Mouse (Mus musculus) right cerebral cortex, postnatal 25 days (tissue): ENCODE data around the gene Slc8a3.
A peak's percentile ranks its signal among the peaks of the same experiment; 100 is the strongest.
"Not testable (repeated sequence)": the region's sequence is repeated elsewhere in the genome, so short reads cannot be mapped to it uniquely, and the experiment has no call there.

Source experiments
- DNase-seq: peaks from one replicate; pipeline ENCODE4 v3.0.0; 2022

Slc8a3 gene

DNA sequence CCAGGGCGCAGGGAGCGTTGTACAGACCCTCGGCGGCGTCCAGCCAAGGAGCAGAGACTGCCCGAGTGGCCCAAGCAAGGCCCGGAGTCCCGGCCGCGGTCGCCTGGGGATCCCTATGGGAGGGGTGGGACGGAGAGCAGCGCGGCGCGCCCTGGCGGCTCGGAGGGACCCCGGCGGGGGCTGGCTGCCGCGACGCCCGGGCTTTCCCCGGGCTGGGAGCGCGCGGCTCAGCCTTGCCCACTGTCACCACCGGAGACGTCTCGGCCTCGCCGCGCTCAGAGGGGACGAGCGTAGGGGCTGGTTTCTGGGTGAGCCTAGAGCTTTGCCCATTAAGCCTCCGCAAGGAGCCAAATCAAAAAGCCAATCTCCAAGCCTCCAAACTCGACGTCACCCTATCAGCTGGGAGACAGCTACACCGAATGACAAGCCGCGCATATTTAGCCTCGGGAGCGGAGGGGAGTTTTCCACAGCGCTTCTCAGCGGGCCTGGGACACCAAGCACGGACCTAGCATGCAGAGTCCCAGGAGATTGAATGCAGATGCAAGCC is at the start of gene Slc8a3:
Gene Slc8a3 (minus strand): TSS at position 306 of the 547 bp plus-strand sequence.
- DNase-seq: peak; percentile 65

DNA sequence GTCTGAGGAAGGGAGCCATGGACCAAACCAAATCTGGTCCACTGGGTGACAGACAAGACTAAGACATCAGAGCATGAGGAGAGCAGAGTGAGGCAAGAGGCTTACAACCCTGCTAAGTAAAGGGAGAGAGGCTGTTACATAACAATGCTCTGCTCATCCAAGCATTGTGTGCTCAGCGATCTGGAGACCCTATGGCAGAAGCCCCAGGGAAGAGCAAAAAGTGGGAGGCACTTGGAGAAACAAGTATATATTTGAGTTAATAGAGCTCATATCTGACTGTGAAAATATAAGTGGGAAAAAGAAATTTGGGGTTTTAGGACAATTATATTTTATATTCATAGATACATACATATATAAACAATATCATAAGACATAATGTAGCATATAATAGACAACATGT is 46.4 kb upstream of the Slc8a3 start, which contains the start of gene Gm4787:
Gene Gm4787 (minus strand): TSS at position 101 of the 400 bp plus-strand sequence.
- not testable (repeated sequence) for DNase-seq

DNA sequence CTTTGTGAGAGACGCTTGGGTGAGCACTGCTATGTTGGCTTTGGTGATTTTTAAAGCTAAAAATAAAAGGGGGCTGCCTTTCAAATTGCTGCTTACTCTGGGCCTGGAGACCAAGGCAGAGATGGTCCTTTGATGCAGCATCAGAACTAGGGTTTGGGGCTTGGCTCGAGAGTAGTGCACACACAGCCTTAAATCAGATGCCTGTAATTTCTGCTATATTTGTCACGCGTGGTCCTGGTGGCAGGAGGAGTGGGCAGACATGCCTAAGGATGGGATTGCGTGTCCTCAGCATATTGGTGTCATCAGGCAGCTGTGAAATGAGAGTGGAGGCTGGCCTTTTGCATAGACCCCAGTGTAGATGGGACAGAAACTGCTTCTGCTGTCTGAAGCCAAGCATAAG is 861 bp upstream of the Slc8a3 start:
- no peak for DNase-seq

DNA sequence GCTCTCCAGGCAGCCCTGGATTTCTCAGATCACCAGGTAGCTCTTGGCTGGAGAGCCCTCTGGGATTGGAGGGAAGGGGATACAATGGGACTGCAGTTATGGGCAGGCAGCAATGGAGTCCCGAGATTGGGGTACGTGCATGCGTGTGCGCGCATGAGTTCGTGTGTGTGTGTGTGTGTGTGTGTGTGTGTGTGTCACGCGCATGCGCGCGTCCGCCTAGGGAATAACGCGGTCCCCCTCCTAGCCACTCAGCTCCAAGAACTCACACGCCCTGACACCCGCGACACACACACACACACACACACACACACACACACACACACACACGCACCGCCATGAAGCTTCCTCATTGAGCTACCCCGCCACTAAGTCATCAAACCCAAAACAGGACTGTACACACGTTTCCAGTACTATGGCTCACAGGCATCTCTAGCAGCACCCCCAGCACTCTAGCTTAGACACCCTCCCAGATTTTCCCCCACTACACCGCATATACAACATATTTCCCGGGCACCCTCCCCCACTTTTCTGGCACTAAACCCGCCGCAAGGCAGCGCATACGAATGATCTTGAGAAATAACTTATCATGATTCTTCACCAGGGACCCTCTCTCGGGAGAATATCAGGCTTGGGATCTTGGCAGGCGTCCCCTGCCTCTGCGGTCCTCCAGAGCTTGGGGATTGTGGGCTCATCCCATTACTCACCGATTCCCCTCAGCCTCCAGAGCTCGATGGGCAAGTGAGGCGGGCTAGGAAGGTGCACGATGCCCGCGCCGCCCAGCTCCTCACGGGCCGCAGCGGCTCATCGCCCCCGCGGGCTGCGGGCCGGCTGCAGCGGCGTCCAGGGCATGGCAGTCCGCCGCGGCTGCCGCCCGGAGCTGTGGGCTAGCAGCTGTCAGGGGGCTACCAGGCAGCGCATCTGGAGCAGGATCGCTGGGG is 774 bp downstream of the Slc8a3 start:
- peak; percentile 64 for DNase-seq

DNA sequence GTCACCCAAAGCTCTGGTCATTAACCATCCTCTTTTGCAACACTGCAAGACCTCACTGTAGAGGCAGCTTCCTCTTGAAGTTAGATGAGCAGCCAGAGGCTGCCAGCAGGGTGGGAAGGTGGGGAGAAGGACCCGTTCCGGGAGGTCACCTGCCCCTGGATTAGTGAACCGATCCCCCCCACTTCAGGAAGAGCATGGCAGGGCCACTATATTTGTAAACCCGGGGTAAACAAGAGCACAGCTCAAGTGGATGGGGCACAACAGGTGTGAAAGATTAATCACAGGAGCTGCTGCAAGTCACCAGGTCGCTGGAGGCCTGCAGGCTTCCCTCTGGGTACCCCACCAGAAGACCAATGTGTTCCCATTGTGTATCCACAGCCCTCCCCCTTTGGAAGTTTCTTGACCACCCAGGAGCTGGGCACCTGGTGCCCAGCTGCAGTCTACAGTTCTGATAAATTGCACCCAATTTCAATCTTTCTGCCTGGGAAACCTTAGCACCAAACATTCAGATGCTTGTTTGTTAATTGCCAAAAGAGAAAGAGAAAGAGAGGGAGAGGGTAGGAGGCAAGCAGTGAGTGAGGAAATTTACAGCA is 1.8 kb downstream of the Slc8a3 start:
- no peak for DNase-seq

DNA sequence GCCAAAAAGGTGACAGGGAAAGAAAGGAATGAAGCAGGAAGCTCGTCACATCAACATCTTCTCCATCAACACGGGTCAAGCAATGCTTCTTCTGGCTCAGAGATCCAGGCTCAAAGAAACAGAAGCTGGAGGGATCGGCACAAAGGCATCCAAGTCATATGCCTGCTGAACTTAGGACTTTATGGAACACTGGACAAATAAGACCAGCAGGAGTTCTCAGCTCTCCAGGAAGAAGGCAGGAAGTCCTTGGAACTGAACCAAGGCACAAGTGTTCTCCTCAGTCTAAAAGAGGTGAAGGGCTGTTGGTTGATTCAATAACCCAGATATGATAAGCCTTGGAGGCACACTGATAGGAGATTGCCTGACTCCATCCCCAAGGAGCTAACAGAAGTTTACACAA is 8.0 kb downstream of the Slc8a3 start:
- no peak for DNase-seq

DNA sequence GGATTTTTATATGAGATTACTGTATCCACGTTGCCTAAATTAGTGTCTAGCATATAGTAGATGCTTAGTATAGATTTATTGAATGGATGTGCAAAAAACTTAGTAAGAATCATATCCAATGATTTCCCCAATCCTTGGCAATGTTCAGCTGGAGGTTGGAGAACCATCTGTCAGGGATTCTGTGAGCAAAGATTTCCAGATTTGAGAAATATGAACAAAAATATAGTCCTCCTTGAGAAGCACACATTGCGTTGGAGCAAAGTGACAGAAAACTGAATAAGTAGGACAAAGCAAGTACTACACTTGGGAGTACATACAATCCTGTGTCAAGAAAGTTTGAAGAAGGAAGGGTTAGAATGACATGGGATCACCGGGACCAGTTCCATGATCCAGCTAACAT is 8.9 kb downstream of the Slc8a3 start:
- DNase-seq: peak; percentile 26

DNA sequence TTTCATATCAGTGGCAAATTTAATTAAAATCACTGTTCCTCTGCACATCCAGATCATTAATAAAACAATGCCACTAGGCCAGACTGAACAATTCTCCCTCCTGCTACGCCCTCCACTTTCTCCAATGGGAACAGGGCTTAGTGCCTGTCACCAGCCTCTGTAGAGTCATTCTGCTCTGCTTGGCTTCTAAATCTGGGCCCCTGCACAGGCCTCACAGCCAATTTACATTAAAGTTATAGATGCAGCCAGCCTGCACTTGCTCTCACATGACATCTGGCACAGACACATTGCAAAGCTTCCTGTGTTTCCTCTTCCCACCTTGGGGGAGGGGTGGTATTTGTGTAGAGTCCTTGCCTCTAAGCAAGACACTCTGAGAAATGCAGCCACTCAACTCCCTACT is 12.0 kb downstream of the Slc8a3 start:
- DNase-seq: no peak

DNA sequence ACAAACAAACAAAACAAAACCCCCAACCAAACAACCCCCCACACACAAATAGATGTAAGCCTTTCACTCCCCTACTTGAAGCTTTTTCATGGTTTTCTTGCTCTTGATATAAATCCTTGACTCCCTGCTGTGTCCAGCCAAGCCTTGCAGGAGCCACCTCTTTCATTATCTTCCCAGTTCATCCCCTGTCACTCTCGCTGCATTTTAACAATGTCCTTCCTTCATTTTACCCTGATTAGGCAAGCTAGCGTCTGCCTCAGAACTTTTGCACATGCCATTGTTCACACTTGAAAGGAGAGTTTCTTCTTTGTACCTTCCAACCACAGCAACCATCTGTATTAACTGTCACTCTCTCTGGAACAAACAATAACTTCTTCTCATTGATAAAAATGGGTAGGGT is 15.2 kb downstream of the Slc8a3 start:
- no peak for DNase-seq

DNA sequence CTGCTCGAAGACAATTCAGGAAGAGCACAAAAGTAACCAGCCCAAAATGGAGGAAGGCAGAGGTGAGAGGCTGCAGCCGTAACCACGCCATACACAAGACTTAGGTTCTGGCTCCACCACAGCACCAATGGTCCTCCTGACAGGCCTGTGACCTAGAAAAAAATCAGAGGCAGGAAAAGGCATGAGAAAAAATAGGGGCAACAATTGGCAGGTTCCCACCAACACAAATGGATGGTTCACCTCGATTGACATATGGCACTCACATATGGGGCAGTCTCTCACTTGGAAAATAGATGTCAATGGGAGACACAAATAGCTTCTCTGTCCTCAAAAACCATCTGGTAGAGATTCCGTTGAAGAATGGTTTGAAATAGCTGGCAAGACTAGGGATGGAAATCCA is 17.0 kb downstream of the Slc8a3 start:
- DNase-seq: no peak

DNA sequence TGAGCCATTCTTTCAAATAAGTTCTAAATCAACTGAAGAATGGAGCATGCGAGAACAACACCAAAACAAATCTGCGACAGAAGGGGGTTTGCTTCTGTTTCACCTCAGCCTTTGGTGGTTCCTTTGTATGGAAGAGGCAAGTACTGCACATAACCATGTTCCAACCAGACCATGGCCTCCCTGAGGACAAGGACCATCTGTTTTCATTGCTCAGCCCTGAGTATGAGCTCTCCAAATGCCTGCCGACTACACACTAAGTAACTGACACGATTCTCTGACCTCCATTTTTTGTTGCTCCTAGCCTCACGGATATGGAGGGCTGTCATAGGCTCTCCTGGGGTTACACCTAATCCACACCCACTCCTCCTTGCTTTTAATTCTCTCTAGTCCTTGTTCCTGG is 29.4 kb downstream of the Slc8a3 start:
- no peak for DNase-seq

DNA sequence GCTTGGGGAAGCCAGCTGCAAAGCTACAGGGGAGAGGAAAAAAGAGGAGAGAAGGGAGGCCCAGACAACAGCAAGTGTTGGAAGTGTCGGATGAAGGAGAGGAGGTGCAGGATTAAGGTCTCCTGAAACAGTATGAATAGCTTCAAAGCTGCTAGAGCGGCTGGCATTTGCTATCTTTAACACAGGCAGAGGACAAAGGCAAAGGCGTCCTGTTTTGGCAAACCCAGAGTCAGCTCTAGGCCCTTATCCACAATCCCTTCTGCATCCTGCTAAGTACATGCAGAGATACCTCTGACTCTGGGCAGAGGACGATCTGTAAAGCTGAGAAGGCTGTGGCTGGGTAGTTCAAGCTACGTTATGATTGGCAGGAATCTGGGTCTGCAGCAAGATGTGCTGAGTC is 38.4 kb downstream of the Slc8a3 start:
- DNase-seq: no peak

DNA sequence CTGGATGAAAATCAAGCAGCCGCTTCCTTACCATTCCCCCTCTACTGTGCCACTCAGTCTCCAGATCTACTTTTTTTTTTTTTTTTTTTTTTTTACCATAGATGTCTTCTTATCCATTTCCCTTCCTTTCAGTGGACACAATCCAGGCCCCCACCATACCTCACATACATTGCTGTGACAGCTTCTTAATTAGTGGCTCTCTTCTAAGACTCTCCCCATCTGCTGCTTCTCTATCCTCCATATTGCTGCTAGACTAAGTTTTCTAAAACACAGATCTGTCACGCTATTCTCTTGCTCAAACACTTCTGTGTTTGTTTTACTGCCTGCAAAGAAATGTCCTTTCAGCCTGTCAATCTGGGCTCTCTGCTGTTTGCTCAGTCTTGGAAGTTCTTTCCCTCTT is 54.9 kb downstream of the Slc8a3 start:
- no peak for DNase-seq

DNA sequence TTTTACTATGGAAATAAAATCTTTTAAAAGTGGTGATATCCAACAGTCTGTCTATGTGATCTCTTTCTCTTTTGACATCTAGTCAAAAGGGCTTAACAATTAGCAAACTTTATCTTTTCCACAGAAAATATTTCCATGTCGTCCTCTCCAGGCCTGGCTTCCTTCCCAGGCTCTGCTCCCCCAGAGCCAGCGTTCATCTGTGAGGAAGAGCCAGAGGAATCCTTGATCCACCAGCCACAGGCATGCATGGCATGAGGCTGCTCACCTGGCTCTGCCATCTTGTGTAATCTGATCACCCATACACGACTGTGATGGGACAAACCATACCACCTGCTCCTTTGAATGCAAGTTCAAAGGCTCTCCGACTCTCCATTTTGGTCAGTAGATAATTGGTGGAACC is 58.4 kb downstream of the Slc8a3 start:
- no peak for DNase-seq

DNA sequence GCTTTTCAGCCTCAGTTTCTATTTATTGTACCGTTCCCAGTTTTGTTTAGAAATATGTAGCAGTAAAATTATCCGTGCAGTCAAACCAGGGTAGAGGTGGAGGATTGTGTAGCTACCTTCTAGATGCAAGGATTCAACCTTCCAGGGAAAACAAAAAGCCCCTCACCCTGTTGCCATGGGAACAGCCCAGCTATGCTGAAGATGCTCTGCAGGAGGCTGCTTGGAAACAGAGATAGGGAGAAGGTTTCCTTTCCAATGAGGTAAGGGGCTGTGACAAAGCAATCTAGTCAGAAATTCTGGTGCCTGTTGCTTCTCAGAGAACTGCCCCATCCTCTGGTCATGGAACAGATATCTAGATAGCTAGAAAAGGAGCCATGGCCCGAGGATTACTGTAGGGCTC is 59.6 kb downstream of the Slc8a3 start:
- DNase-seq: no peak

DNA sequence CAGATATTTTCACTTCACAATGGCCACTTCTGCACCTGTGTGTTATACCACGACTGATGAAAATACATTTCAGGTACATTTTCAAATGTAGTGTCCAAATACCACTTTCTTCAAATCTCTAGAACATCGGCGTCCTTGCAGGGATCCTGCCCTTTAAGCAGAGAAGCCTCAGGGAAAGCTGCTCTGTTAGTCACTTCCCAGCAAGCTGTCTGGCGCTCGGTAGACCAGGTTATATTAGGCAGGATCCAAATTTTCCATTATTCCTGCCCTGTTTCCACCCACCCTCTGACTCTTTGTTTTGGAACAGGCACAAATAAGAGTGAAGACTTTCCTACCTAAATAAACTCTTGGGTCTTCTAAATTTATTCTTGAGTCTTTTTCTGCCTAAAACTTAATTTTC is 63.7 kb downstream of the Slc8a3 start:
- no peak for DNase-seq

DNA sequence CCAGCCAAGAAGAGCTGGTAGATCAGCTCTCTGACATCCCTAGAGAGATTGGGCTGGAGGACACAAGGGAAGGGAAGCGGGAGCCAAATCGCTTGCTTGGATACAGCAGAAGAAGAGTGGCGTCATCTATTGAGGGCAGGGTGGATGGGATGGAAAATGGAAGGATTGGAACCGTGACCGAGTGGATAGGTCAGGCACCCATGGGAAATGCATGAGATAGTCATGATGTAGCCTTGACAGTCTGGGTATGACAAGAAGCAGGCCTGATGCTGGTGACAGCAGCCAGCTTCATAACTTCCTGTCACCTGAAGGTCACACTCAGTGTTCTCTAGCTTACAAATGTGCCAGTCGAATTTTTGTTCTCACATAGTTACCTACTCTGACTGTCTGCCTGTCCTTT is 70.2 kb downstream of the Slc8a3 start:
- DNase-seq: no peak

DNA sequence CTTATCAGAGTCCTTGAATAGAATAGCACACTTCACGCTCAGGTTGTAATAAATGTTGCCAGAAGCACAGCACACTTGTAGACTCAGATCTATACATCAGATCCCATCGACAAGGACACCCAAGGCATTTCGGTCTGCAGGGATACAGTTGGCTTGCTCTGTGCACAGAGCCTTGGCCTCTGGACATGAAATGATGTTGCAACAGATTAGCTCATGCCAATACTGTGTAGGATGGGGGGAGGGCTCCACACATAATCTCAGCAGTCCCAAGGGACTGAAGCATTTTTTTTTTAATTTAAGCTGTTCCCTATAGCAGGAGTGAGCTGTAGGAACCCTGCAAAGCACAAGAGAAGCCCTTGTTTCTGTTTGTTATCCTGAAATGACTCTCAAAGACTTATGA is 74.8 kb downstream of the Slc8a3 start:
- DNase-seq: no peak

DNA sequence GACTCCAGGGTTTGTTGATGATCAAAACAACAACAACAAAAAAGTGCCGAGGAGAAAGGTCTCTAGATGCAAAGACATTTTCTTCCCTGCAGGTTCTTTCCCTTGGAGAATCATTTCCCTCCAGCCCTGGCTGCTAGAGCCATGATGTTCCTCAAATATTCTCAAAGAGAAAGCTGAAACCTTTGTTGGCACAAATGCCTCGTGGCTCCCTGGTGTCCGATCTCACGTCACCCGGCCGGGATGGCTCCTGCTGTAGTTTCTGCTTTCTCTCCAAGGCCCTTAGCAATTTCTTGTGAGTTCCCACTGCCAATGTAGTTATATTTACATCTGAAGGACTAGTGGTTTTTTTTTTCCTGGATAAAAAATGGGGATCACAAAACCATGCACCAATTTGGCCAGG is 87.6 kb downstream of the Slc8a3 start:
- no peak for DNase-seq

DNA sequence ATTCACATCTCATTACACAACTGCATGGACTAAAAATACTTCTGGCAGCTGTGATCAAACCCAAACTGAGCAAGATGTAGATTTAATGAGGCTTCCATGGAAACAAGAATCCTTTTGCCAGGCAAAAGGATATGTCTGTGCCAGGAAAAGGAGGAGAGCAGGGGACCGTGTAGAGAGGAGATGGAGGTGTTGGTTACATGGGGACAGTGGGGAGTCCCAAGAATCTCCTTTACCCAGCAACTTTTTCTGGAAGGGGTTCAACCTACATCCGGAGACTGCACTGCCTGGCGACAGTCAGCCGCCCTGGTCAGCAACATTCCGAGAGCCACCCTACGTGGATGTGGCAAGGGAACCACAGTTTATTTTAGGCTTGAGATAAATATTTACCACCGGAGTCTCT is 88.0 kb downstream of the Slc8a3 start:
- no peak for DNase-seq

DNA sequence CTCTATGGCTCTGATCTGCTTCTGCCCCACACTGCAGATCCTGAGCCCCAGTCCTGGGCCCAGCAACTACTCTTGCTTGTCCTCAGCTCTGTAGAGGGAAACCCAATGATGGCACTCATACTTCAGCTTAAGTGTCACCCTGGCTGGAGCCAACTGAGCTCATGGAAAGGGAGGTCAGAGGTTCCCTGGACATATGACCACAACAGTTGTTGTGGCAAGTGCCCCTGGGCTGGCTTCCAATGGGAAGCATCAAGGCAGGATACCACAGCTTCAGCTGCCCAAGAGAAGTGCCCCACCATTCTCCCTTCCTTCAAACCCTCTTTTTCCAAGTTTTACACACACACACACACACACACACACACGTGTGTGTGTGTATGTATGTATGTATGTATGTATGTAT is 88.5 kb downstream of the Slc8a3 start:
- DNase-seq: no peak

DNA sequence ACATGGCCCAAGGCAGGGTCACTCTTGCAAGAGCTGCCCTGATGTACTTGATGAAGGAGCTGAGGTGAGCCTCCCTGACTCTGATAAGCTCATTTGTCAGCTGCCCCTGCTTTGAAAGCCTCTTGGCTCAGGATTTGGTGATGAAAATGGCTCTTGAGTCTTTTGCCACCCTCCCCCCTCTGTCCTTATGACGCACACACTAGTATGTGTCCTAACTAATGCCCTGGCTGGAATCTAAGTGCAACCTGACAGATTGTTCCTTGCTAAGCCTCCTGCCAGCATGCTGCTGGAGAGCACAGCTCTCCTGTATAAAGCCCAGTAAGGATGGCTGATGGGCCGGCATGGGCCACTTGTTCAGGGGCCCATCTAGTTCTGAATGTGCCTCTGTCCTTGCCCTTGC is 91.3 kb downstream of the Slc8a3 start:
- DNase-seq: no peak

DNA sequence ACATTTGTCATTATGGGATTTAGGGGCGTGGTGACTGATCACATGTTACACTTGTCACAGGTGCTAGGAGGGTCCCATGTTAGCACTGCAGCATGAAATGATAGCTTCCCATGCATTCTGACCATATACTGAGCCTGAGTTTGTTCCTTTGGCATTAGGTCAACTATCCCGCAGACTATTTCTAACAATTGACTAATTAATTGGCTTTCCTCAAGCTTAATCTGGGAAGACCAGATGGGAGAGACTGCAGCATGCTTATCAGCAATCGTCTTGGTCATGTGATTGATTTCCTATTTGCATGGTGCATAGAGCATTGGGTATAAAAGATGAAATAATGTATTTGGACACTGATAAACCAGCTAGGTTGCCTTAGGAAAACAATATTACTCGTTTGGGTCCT is 91.9 kb downstream of the Slc8a3 start:
- no peak for DNase-seq

DNA sequence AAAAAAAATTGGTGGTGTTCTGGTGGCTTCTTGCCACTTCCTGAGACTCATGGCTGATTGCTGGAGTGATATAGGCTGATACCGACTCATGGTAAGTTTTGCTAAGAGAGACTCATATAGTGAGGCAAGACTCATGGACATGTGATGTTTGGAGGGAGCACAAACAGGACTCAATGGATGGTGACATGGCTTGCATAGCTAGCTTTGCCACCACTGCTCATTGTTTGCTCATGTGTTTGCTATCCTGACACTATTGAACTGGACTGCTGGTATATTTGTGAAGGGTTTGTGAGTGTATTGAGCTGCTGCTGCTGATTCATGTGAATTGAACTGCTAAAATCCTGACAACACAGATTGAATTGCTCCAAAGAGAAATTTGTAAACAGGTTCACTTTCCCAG is 95.8 kb downstream of the Slc8a3 start:
- no peak for DNase-seq
